8 mouse cellular contexts compared by ENCODE assay signal in genomic region chrX:73966248-73967176, GRCm38 (mm10). TPM values are rescaled to one million over a fixed set of nuclear protein-coding genes. Genes with fewer than 3 reads are reported as not detected.
DNase-seq lines count a peak whose midpoint lies in the region; ATAC-seq and TF ChIP-seq lines count a peak whose summit lies in the region.

Hcfc1 (minus strand) TSS chrX:73966357.

- H3K79me2 ChIP-seq in liver, adult 2 months (ENCODE audit: control insufficient read depth, insufficient read depth, low read length): peaks cover 2% of the 10 kb centered on the region; the same call in 1 of the 2 replicates
- peaks cover 46% of the 10 kb centered on the region for H3K79me2 ChIP-seq in myocyte (ENCODE audit: control insufficient read depth, insufficient read depth)

- H3K27ac ChIP-seq in heart, embryonic 11.5 days (ENCODE audit: low read depth, low read length): peak within 1 kb of the TSS; percentile 98
- peak within 1 kb of the TSS; percentile 100 for H3K27ac ChIP-seq in kidney, embryonic 16.5 days (ENCODE audit: low read length)
- H3K27ac ChIP-seq in liver, adult 2 months (replicated peaks; ENCODE audit: insufficient read depth, low read depth, low read length): peak within 1 kb of the TSS; percentile 96

- no peak for TF ChIP-seq POLR2A in liver, adult 2 months (IDR thresholded peaks at IDR 0.05; ENCODE audit: extremely low read depth, insufficient read depth, low read length)
- peak; percentile 33 for TF ChIP-seq POLR2A in myocyte (IDR thresholded peaks at IDR 0.05; ENCODE audit: insufficient read length, low read depth)

- peaks cover 11% of the 10 kb centered on the region; the same call in 1 of the 2 replicates for H3K4me1 ChIP-seq in heart, embryonic 11.5 days (ENCODE audit: control insufficient read depth, insufficient read depth, low read length)
- H3K4me1 ChIP-seq in kidney, embryonic 16.5 days (ENCODE audit: insufficient read depth, low read length): peaks cover 13% of the 10 kb centered on the region
- H3K4me1 ChIP-seq in liver, adult 2 months (ENCODE audit: control insufficient read depth, insufficient read depth, low read length): peaks cover 6% of the 10 kb centered on the region

- H3ac ChIP-seq in myocyte (ENCODE audit: control insufficient read depth, insufficient read length): peak within 1 kb of the TSS; percentile 43

- no peaks in the 10 kb centered on the region for H3K9me3 ChIP-seq in heart, embryonic 11.5 days (replicated peaks; ENCODE audit: control insufficient read depth, low read length)
- H3K9me3 ChIP-seq in kidney, embryonic 16.5 days (ENCODE audit: low read length): no peaks in the 10 kb centered on the region

- peak; percentile 58 for ATAC-seq in erythroblast, adult 5-6 weeks (replicated peaks; ENCODE audit: low FRiP score, poor library complexity, severe bottlenecking)
- ATAC-seq in heart, embryonic 11.5 days (replicated peaks; ENCODE audit: insufficient number of reproducible peaks, low FRiP score, low TSS enrichment): peak; percentile 72
- peak; percentile 83 for ATAC-seq in kidney, embryonic 16.5 days (ENCODE audit: low FRiP score, low TSS enrichment)

- 9% methylated on average over 58 of the region's 58 CpGs for WGBS in heart, embryonic 11.5 days (ENCODE audit: insufficient replicate concordance)
- WGBS in kidney, embryonic 16.5 days: 23% methylated on average over 58 of the region's 58 CpGs
- under 1% methylated on average over 57 of the region's 58 CpGs for WGBS in liver, adult 2 months

- DNase-seq in B cell, adult 2 months: peak; percentile 85 to 90
- DNase-seq in brain, adult 2 months (ENCODE audit: low read depth, low spot score): peak; percentile 94
- peak; percentile 73 for DNase-seq in liver, adult 2 months (ENCODE audit: extremely low read depth, low read depth, low spot score)
- peak; percentile 90 for DNase-seq in splenic B cell, adult 2 months (ENCODE audit: low read depth, low spot score)

- peak within 1 kb of the TSS; percentile 87 for H3K9ac ChIP-seq in heart, embryonic 11.5 days (ENCODE audit: low read depth, low read length)
- H3K9ac ChIP-seq in kidney, embryonic 16.5 days (replicated peaks; ENCODE audit: low read length): peak within 1 kb of the TSS; percentile 89
- peak within 1 kb of the TSS; percentile 92 for H3K9ac ChIP-seq in liver, adult 2 months (ENCODE audit: low read depth, low read length)

- TF ChIP-seq CTCF in liver, adult 2 months (IDR thresholded peaks at IDR 0.05; ENCODE audit: low read depth, low read length): no peak

- H3K4me3 ChIP-seq in heart, embryonic 11.5 days (ENCODE audit: low read depth, low read length): peak within 1 kb of the TSS; percentile 70
- H3K4me3 ChIP-seq in kidney, embryonic 16.5 days (ENCODE audit: low read length): peak within 1 kb of the TSS; percentile 82
- peak within 1 kb of the TSS; percentile 88 for H3K4me3 ChIP-seq in liver, adult 2 months (ENCODE audit: insufficient read depth, low read depth, low read length)
- peak within 1 kb of the TSS; percentile 89 for H3K4me3 ChIP-seq in myocyte

- peak within 1 kb of the TSS; percentile 70 for H3K4me2 ChIP-seq in heart, embryonic 11.5 days
- H3K4me2 ChIP-seq in kidney, embryonic 16.5 days (replicated peaks; ENCODE audit: low read depth, low read length): peak within 1 kb of the TSS; percentile 59
- peak within 1 kb of the TSS; percentile 82 for H3K4me2 ChIP-seq in myocyte (ENCODE audit: low read depth)

- no peaks in the 10 kb centered on the region for H3K27me3 ChIP-seq in heart, embryonic 11.5 days (ENCODE audit: control insufficient read depth, insufficient read depth, low read length)
- H3K27me3 ChIP-seq in kidney, embryonic 16.5 days (ENCODE audit: insufficient read depth, low read length): no peaks in the 10 kb centered on the region; the same call in 1 of the 2 replicates
- H3K27me3 ChIP-seq in liver, adult 2 months (ENCODE audit: control insufficient read depth, insufficient read depth, low read length): no peaks in the 10 kb centered on the region
- no peaks in the 10 kb centered on the region for H3K27me3 ChIP-seq in myocyte (ENCODE audit: control insufficient read depth, insufficient read depth, insufficient read length)
- H3K27me3 ChIP-seq in splenic B cell, adult 2 months (ENCODE audit: control insufficient read depth, insufficient read depth, low read length, poor library complexity, severe bottlenecking): no peaks in the 10 kb centered on the region

- no peaks in the 10 kb centered on the region for H3K36me3 ChIP-seq in heart, embryonic 11.5 days (ENCODE audit: control insufficient read depth, insufficient read depth, low read length)
- H3K36me3 ChIP-seq in kidney, embryonic 16.5 days (ENCODE audit: insufficient read depth, low read length): no peaks in the 10 kb centered on the region
- H3K36me3 ChIP-seq in liver, adult 2 months (ENCODE audit: control insufficient read depth, insufficient read depth, low read length): no peaks in the 10 kb centered on the region
- no peaks in the 10 kb centered on the region for H3K36me3 ChIP-seq in myocyte (ENCODE audit: control insufficient read depth, insufficient read depth)
- no peaks in the 10 kb centered on the region for H3K36me3 ChIP-seq in splenic B cell, adult 2 months (ENCODE audit: control insufficient read depth, insufficient read depth, low read length, poor library complexity, severe bottlenecking)

TF ChIP-seq in myocyte, 11 proteins besides CTCF, POLR2A, EP300 and RAD21:
- TF ChIP-seq SRF (IDR thresholded peaks at IDR 0.05; ENCODE audit: control insufficient read depth, insufficient read length, low read depth) (no peak), MYOG (IDR thresholded peaks at IDR 0.05; ENCODE audit: control insufficient read depth in 1 of 3, insufficient read depth in 1 of 3, insufficient read length in 2 of 3, low read depth in 2 of 3) (no peak), POLR2AphosphoS2 (IDR thresholded peaks at IDR 0.05; ENCODE audit: insufficient read length, low read depth) (no peak), TCF3 (IDR thresholded peaks at IDR 0.05; ENCODE audit: insufficient read length, low read depth) (no peak), CEBPB (IDR thresholded peaks at IDR 0.05; ENCODE audit: insufficient read depth, poor library complexity, severe bottlenecking) (no peak), E2F4 (IDR thresholded peaks at IDR 0.05; ENCODE audit: insufficient read depth) (no peak), MYOD1 (IDR thresholded peaks at IDR 0.05; ENCODE audit: control insufficient read depth in 1 of 3, insufficient read length in 2 of 3, low read depth in 2 of 3) (no peak), USF1 (IDR thresholded peaks at IDR 0.05; ENCODE audit: low read depth) (no peak), TCF12 (IDR thresholded peaks at IDR 0.05; ENCODE audit: insufficient read depth, poor library complexity, severe bottlenecking) (no peak), REST (IDR thresholded peaks at IDR 0.05; ENCODE audit: insufficient read depth, insufficient read length) (no peak), MAX (IDR thresholded peaks at IDR 0.05; ENCODE audit: low read depth) (no peak)

RNA-seq across cellular contexts. Expression of gene Hcfc1, which starts in this region (rescaled TPM):
- total RNA-seq in erythroblast, adult 5-6 weeks (2015; ENCODE audit: low replicate concordance): 67.9 and 78.2 TPM in 2 replicates
- 45.2 and 47.4 TPM in 2 replicates for total RNA-seq in erythroblast, adult 5-6 weeks (2017; ENCODE audit: low replicate concordance)
- polyA plus RNA-seq in heart, embryonic 11.5 days (2014; fragmentation: Nextera tagmentation; extraction: Ambion mirVana): 42.6 and 52.1 TPM in 2 replicates
- polyA plus RNA-seq in kidney, embryonic 16.5 days (2015; fragmentation: Nextera tagmentation; extraction: Ambion mirVana): 54.7 and 61.1 TPM in 2 replicates
- total RNA-seq in liver, adult 2 months (2014; rRNA removed): 8.9 and 13.6 TPM in 2 replicates
- 16.5 and 21.6 TPM in 2 replicates for polyA plus RNA-seq in liver, adult 2 months (2012; rRNA removed)
- 38.1 TPM for polyA plus RNA-seq in myocyte (2012; fragmentation: generic; extraction: Trizol)

Comparison
In these comparisons a context has a peak if more than half of its experiments do, and no peak if none do; other contexts are left out.
1. Peak in every context shown above with its lines: DNase-seq, ATAC-seq, H3K4me3 ChIP-seq and H3K27ac ChIP-seq.